ENCODE assay signal across 16 mouse cellular contexts in the genomic region with DNA sequence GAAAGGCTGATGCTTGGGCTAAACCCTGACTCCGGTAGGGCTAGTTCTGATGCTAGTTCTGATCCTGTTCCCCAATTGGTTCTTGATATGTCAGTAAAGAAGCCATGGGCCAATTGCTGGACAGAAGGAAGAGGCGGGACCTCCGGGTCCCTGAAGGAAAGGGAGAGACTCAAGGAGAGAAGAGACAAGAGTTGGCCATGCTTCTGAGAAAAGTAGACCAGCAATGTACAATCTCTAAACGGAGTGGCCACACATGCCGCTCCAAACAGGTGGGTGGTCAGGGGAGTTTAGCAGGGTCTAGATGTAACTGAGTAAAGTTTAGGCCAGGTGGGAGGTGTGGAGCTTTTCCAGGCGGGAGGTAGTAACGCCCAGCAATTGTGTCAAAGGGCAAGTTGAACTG. TPM values are rescaled to one million over a fixed set of nuclear protein-coding genes. Genes with fewer than 3 reads are reported as not detected.
DNase-seq lines count a peak whose midpoint lies in the region; ATAC-seq lines count a peak whose summit lies in the region.
"Had no signal": no experiment of that assay in that cellular context is flagged by ENCODE, and none has a peak within 500 bp of the region (broad histone marks: within the 10 kb centered on the region; RNA-seq: fewer than 3 reads in every experiment).

No protein-coding gene starts in this region.

- H3K27me3 ChIP-seq in megakaryocyte, embryonic 14.5 days (replicated peaks) = no peaks in the 10 kb centered on the region
- H3K27me3 ChIP-seq: liver, embryonic 13.5 days; midbrain, embryonic 13.5 days had no signal

- no peak for ATAC-seq in megakaryocyte, adult 5-6 weeks (ENCODE audit: poor library complexity, severe bottlenecking)
- ATAC-seq: hindbrain, postnatal 0 days; midbrain, embryonic 13.5 days had no signal

- peak; percentile 1 for DNase-seq in adrenal gland, adult 8-10 months
- no peak for DNase-seq in adrenal gland, postnatal 25 days
- DNase-seq in ZHBTc4 (ENCODE audit: low read depth, low spot score) = peak; percentile 91
- DNase-seq in yolk sac, embryonic 10.5 days (ENCODE audit: low spot score) = peak; percentile 50
- no peak for DNase-seq in urinary bladder, postnatal 14 days (ENCODE audit: low spot score)
- no peak for DNase-seq in spleen, postnatal 14 days (ENCODE audit: low spot score in 2 of 2)
- DNase-seq: B cell, adult 2 months; layer of hippocampus, adult 9-11 months; liver, embryonic 13.5 days; lung, postnatal 14 days; thymus, postnatal 4 days had no signal

- no peaks in the 10 kb centered on the region for H3K9me3 ChIP-seq in megakaryocyte, embryonic 14.5 days
- H3K9me3 ChIP-seq: embryonic facial prominence, embryonic 10.5 days; liver, embryonic 13.5 days; midbrain, embryonic 13.5 days had no signal

- peaks cover 45% of the 10 kb centered on the region for H3K36me3 ChIP-seq in megakaryocyte, embryonic 14.5 days (replicated peaks; ENCODE audit: low read length)

- H3K4me3 ChIP-seq in megakaryocyte, embryonic 14.5 days (replicated peaks) = peak overlapping the region; percentile 73
- H3K4me3 ChIP-seq: embryonic facial prominence, embryonic 10.5 days; liver, embryonic 13.5 days; midbrain, embryonic 13.5 days had no signal

- H3K4me1 ChIP-seq in megakaryocyte, embryonic 14.5 days = peaks cover 19% of the 10 kb centered on the region
- H3K4me1 ChIP-seq: embryonic facial prominence, embryonic 10.5 days; liver, embryonic 13.5 days; midbrain, embryonic 13.5 days had no signal

RNA-seq across cellular contexts. Expression of a gene that starts 28.5 kb away (rescaled TPM):
- total RNA-seq in adrenal gland, adult 8-10 months (2022) = 10 to 100 TPM; 16.0 to 22.9 (median 20.7) TPM
- total RNA-seq in adrenal gland, postnatal 25 days (2021) = 12.3 and 21.1 TPM in 2 replicates
- polyA plus RNA-seq in megakaryocyte, embryonic 14.5 days (2012; ENCODE audit: insufficient read depth, low replicate concordance) = 0.06 TPM in 1 of 2 replicates, not detected in the other
- 14.1 and 15.2 TPM in 2 replicates for total RNA-seq in megakaryocyte, adult 5-6 weeks (2015)
- 17.8 and 20.8 TPM in 2 replicates for total RNA-seq in megakaryocyte, adult 5-6 weeks (2017)

RNA-seq across cellular contexts. Expression of a gene that starts 28.8 kb away (rescaled TPM):
- total RNA-seq in adrenal gland, adult 8-10 months (2022) = 10 to 100 TPM; 12.6 to 16.6 (median 14.6) TPM
- 14.5 TPM in 2 replicates for total RNA-seq in adrenal gland, postnatal 25 days (2021)
- polyA plus RNA-seq in megakaryocyte, embryonic 14.5 days (2012; ENCODE audit: insufficient read depth, low replicate concordance) = 0.26 and 0.66 TPM in 2 replicates
- total RNA-seq in megakaryocyte, adult 5-6 weeks (2015) = 19.8 and 20.8 TPM in 2 replicates
- 17.4 and 18.1 TPM in 2 replicates for total RNA-seq in megakaryocyte, adult 5-6 weeks (2017)

Comparison
In these comparisons a context has a peak if more than half of its experiments do, and no peak if none do; other contexts are left out.
1. DNase-seq: peak in adrenal gland, adult 8-10 months (single experiment), ZHBTc4 (single experiment) and yolk sac, embryonic 10.5 days (single experiment); none in adrenal gland, postnatal 25 days (single experiment), urinary bladder, postnatal 14 days (single experiment) and spleen, postnatal 14 days (0 of 2).